Mouse (Mus musculus): Measurements from ENCODE around the gene Hist1h2ag. TPM values are rescaled to one million over a fixed set of nuclear protein-coding genes. Genes with fewer than 3 reads are reported as not detected.

The Hist1h2ag gene
- total and polyA plus RNA-seq, 2 experiments from 2014 or later = 252 TPM; not detected in 1

DNA sequence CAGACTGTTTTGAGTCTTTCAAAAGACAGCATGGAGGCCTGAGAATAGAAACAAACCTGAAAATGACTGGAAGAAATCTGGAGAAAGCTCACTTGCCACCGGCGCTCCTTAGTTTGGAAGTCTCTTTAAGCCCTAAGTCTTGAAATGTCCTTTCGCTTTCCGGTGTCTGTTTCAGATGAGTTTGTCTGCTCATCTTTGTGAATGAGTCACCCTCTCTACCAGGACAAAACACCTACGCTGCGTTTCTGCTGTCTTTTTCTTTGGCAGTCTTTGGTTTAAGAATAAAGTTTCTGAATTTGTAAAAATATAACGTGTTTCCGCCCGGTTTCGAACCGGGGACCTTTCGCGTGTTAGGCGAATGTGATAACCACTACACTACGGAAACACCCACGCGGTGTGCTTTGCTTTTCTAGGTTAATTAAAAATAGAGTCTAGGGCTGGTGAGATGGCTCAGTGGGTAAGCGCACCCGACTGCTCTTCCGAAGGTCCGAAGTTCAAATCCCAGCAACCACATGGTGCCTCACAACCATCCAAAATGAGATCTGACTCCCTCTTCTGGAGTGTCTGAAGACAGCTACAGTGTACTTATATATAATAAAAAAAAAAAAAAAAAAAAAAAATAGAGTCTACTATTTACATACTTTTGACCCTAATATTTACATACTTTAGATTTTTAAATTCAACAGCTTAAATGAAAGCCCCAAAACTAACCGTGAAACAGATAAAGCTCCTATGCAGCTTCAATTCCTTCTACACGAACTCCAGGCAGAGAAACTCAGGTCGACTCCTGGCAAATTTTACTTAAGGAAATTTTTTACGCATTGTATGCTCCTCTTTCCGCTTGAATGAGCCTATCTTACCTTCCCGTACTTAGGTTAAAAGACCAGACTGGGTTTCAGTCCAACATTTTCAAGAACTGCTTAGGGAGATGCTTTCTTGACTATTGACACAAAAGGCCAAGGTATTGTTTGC is 27.0 kb downstream of the Hist1h2ag start:
- H3K4me3 ChIP-seq (ENCODE audit: low read depth, low read length) = no peak overlapping the region
- no peak overlapping the region for H3K4me2 ChIP-seq (ENCODE audit: low read depth, low read length, poor library complexity, severe bottlenecking)
- ATAC-seq (ENCODE audit: low FRiP score) (0 out of 2 replicates have a peak, but pooled peaks have one; percentile 60), DNase-seq (ENCODE audit: low spot score) (peak; percentile 74)
- H3K4me1 ChIP-seq (ENCODE audit: insufficient read depth, low read length) = no peaks in the 10 kb centered on the region
- no peak overlapping the region for H3K27ac ChIP-seq (ENCODE audit: low read depth, low read length)
- H3K9ac ChIP-seq (replicated peaks; ENCODE audit: low read length, poor library complexity, severe bottlenecking) = no peak overlapping the region
- WGBS = 16% methylated on average over 27 of the region's 27 CpGs
- H3K9me3 ChIP-seq (ENCODE audit: low read length) = no peaks in the 10 kb centered on the region
- H3K36me3 ChIP-seq (ENCODE audit: insufficient read depth, low read length) = no peaks in the 10 kb centered on the region
- TF ChIP-seq CTCF (IDR thresholded peaks at IDR 0.05) = no peak
- peaks cover 64% of the 10 kb centered on the region for H3K27me3 ChIP-seq (ENCODE audit: insufficient read depth, low read length)

DNA sequence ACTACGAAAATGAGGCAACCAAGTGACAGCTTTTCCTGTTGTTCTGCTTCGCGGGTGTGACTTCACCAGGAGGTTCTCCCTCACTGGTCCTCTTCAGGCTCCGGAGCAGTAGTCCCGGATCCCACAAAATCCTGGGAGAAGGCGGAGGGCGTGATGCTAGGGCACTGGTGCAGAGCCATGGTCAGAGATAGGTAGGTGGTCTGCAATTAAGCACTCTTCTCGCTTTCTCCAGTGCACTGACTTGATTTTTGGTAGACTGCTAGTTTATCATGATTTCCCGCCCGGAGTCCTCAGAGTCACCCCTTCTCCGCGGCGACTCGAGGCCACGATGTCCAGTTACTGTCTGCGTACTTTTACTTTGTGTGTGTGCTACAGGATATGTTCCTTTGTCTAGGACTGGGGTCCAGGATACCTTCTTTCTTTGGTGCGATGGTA is 28.3 kb downstream of the Hist1h2ag start:
- DNase-seq (ENCODE audit: low spot score) = no peak

DNA sequence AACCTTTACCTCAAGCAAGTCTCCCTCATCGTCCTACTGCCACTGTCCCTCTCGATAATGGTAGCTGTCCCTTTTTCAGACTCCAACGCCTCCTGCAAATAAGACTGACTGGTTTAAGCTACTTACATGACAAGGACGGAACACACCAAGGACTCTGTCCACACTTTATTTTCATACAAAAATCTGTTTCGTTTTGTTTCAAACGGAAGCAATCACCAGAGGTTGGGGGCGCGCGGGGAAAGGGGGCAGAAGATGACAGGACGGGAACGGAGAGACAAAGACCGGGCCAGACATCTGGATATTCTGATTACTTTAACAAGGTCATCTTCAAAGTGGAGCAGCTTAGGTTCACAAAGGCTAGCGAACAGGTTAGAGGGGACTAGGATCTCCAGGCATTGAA is 29.0 kb downstream of the Hist1h2ag start:
- Histone ChIP-seq H3K27ac (ENCODE audit: low read depth, low read length) (no peak overlapping the region), H3K9me3 (ENCODE audit: low read length) (no peaks in the 10 kb centered on the region), H3K36me3 (ENCODE audit: insufficient read depth, low read length) (no peaks in the 10 kb centered on the region), H3K9ac (replicated peaks; ENCODE audit: low read length, poor library complexity, severe bottlenecking) (no peak overlapping the region), H3K4me1 (ENCODE audit: insufficient read depth, low read length) (no peaks in the 10 kb centered on the region), H3K4me2 (ENCODE audit: low read depth, low read length, poor library complexity, severe bottlenecking) (no peak overlapping the region), H3K4me3 (ENCODE audit: low read depth, low read length) (no peak overlapping the region), H3K27me3 (ENCODE audit: insufficient read depth, low read length) (peaks cover 76% of the 10 kb centered on the region)
- TF ChIP-seq CTCF (IDR thresholded peaks at IDR 0.05) = no peak
- DNase-seq (ENCODE audit: low spot score) (no peak), ATAC-seq (ENCODE audit: low FRiP score) (no peak)
- 25% methylated on average over 13 of the region's 13 CpGs for WGBS

More for the DNA sequence above, 28.3 kb downstream of the Hist1h2ag start:
- ATAC-seq (ENCODE audit: low FRiP score) = no peak
- Histone ChIP-seq H3K27me3 (ENCODE audit: insufficient read depth, low read length) (peaks cover 76% of the 10 kb centered on the region), H3K9ac (replicated peaks; ENCODE audit: low read length, poor library complexity, severe bottlenecking) (no peak overlapping the region), H3K4me1 (ENCODE audit: insufficient read depth, low read length) (no peaks in the 10 kb centered on the region), H3K4me3 (ENCODE audit: low read depth, low read length) (no peak overlapping the region), H3K27ac (ENCODE audit: low read depth, low read length) (no peak overlapping the region), H3K9me3 (ENCODE audit: low read length) (no peaks in the 10 kb centered on the region), H3K4me2 (ENCODE audit: low read depth, low read length, poor library complexity, severe bottlenecking) (no peak overlapping the region), H3K36me3 (ENCODE audit: insufficient read depth, low read length) (no peaks in the 10 kb centered on the region)
- 21% methylated on average over 17 of the region's 17 CpGs for WGBS
- TF ChIP-seq CTCF (IDR thresholded peaks at IDR 0.05) = no peak

DNA sequence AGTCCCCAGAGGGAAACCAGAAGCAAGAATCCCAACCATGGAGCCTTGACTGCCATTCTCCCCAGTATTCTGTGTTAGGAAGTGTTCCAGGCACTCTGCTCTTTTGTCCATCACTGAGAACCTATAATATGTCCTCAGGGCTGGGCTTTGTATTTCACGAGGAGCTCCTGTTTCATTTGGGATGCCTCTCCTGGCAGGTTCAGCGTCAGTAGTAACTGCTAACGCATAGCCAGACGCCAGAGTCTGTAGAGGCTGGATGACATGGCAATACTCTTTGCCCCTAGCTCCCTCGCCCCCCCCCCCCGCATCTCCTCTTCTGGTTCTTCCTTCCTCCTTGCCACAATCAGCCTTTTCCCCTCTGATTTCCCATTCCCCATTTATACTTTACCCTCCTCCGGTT is 33.1 kb downstream of the Hist1h2ag start, which contains the start of gene Prss16:
Gene Prss16 (minus strand): TSS at position 101 of the 400 bp plus-strand sequence.
- 36% methylated on average over 7 of the region's 7 CpGs for WGBS
- peaks cover 6% of the 10 kb centered on the region for H3K4me1 ChIP-seq (ENCODE audit: insufficient read depth, low read length)
- no peak within 1 kb of the TSS for H3K27ac ChIP-seq (ENCODE audit: low read depth, low read length)
- H3K9ac ChIP-seq (replicated peaks; ENCODE audit: low read length, poor library complexity, severe bottlenecking) = no peak within 1 kb of the TSS
- H3K36me3 ChIP-seq (ENCODE audit: insufficient read depth, low read length) = no peaks in the 10 kb centered on the region
- peaks cover 82% of the 10 kb centered on the region for H3K27me3 ChIP-seq (ENCODE audit: insufficient read depth, low read length)
- H3K9me3 ChIP-seq (ENCODE audit: low read length) = no peaks in the 10 kb centered on the region
- TF ChIP-seq CTCF (IDR thresholded peaks at IDR 0.05) = no peak
- H3K4me3 ChIP-seq (ENCODE audit: low read depth, low read length) = no peak within 1 kb of the TSS
- H3K4me2 ChIP-seq (ENCODE audit: low read depth, low read length, poor library complexity, severe bottlenecking) = no peak within 1 kb of the TSS
- ATAC-seq (ENCODE audit: low FRiP score) (no peak), DNase-seq (ENCODE audit: low spot score) (no peak)

DNA sequence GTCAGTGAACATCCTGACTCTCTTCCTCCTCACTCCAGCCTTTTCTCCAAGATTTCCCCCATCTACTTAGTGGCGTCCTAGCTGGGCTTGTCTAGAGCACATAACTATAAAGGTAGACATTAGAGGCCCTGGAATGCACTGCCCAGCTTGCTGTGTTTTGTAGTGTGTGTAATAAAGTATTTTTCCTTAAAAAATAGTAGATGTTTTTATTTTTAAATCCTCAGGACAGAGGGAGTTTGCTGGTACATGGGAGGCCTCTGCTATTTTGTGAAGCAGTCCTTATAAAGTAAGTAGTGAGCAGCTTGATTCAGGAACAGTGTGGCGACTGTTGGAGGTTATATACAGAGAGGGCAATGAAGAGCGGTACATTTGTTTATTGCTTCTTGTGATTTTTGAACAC is 34.0 kb downstream of the Hist1h2ag start:
- 79% methylated on average over 3 of the region's 3 CpGs for WGBS
- Histone ChIP-seq H3K4me1 (ENCODE audit: insufficient read depth, low read length) (peaks cover 6% of the 10 kb centered on the region), H3K9me3 (ENCODE audit: low read length) (no peaks in the 10 kb centered on the region), H3K27ac (ENCODE audit: low read depth, low read length) (no peak overlapping the region), H3K4me2 (ENCODE audit: low read depth, low read length, poor library complexity, severe bottlenecking) (no peak overlapping the region), H3K4me3 (ENCODE audit: low read depth, low read length) (no peak overlapping the region), H3K36me3 (ENCODE audit: insufficient read depth, low read length) (no peaks in the 10 kb centered on the region), H3K9ac (replicated peaks; ENCODE audit: low read length, poor library complexity, severe bottlenecking) (no peak overlapping the region), H3K27me3 (ENCODE audit: insufficient read depth, low read length) (peaks cover 86% of the 10 kb centered on the region)
- DNase-seq (ENCODE audit: low spot score) (no peak), ATAC-seq (ENCODE audit: low FRiP score) (no peak)
- no peak for TF ChIP-seq CTCF (IDR thresholded peaks at IDR 0.05)

DNA sequence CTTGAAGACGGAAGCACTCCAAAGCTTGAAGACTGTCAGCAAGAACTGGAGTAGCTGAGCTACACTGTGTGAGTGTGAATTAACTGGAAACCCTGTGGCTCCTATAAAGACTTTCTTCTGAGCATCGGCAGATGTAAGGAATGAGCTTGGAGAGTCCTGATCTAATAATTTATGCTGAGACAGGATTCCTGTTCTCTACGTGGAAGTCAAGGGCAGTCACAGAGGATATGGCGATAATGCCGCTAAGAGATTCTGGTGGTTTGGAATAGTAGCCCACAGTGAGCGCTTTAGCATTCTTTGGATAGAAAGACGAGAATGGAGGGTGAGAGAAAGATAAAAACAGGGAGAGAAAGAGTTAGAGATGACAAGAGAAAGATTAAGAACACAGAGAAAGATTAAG is 34.9 kb downstream of the Hist1h2ag start:
- H3K4me2 ChIP-seq (ENCODE audit: low read depth, low read length, poor library complexity, severe bottlenecking) = no peak overlapping the region
- no peak for TF ChIP-seq CTCF (IDR thresholded peaks at IDR 0.05)
- ATAC-seq (ENCODE audit: low FRiP score) = no peak

More for the DNA sequence above, 34.9 kb downstream of the Hist1h2ag start:
- Histone ChIP-seq H3K27me3 (ENCODE audit: insufficient read depth, low read length) (peaks cover 90% of the 10 kb centered on the region), H3K27ac (ENCODE audit: low read depth, low read length) (no peak overlapping the region), H3K36me3 (ENCODE audit: insufficient read depth, low read length) (no peaks in the 10 kb centered on the region), H3K9ac (replicated peaks; ENCODE audit: low read length, poor library complexity, severe bottlenecking) (no peak overlapping the region), H3K4me1 (ENCODE audit: insufficient read depth, low read length) (peaks cover 6% of the 10 kb centered on the region), H3K4me3 (ENCODE audit: low read depth, low read length) (no peak overlapping the region), H3K9me3 (ENCODE audit: low read length) (no peaks in the 10 kb centered on the region)
- whole genome bisulfite sequencing = 53% methylated on average over 7 of the region's 7 CpGs
- DNase-seq (ENCODE audit: low spot score) = no peak
